Mouse (Mus musculus): Measurements from ENCODE around the gene Vmn1r180.
"Not testable (repeated sequence)": the region's sequence is repeated elsewhere in the genome, so short reads cannot be mapped to it uniquely, and the experiment has no call there.

The Vmn1r180 gene

GRCm38 (mm10) chr7:23950332-23950731, at the start of gene Vmn1r180:
Vmn1r180 (plus strand) TSS chr7:23950632.
- no peak for DNase-seq (ENCODE audit: low spot score)

DNA sequence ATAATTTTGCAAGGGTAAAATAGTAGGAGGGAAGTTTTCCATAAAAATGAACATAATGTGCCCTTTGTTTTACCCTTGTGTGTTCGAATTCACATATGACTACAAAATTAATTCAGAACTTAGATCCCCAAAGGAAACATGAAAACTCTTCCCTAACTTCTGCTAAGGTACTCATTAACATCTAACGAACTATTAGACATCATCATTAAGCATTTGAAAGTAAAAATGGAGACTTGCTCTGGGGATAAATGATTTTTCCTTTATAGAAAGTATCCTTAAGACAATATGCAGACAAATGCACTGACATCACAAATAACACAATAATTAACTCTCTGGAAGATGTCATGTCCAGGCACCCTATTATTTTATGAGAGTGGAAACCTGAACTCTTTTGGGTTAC, 23.8 kb upstream of the Vmn1r180 start, which contains the start of gene Vmn1r179:
Gene Vmn1r179, plus strand, starts transcription at position 301 of the 400 bp plus-strand sequence.
- DNase-seq (ENCODE audit: low spot score): no peak

GRCm38 (mm10) chr7:23968044-23968443, 17.6 kb downstream of the Vmn1r180 start:
- DNase-seq (ENCODE audit: low spot score): not testable (repeated sequence)

- DNase-seq (ENCODE audit: low spot score): not testable (repeated sequence)
These were observed 23.9 kb downstream of the Vmn1r180 start, which contains the start of gene Vmn1r181 for GRCm38 (mm10) chr7:23974315-23974714. Vmn1r181 (plus strand) TSS chr7:23974615.

GRCm38 (mm10) chr7:24001391-24001790, 51.0 kb downstream of the Vmn1r180 start, which contains the start of gene V1rd19:
V1rd19 (plus strand) TSS chr7:24001691.
- no peak for DNase-seq (ENCODE audit: low spot score)
